Mouse (Mus musculus): Measurements from ENCODE around the gene Cntn2.

Gene Cntn2

GRCm38 (mm10) chr1:132557901-132558631 is 15.0 kb upstream of the Cntn2 start:
- DNase-seq (ENCODE audit: low spot score): no peak

GRCm38 (mm10) chr1:132543789-132544188 is 733 bp upstream of the Cntn2 start:
- DNase-seq (ENCODE audit: low spot score): no peak

- DNase-seq (ENCODE audit: low spot score): no peak
These were observed 1.0 kb downstream of the Cntn2 start for GRCm38 (mm10) chr1:132541824-132542599.

- no peak for DNase-seq (ENCODE audit: low spot score)
These were observed 1.8 kb downstream of the Cntn2 start for GRCm38 (mm10) chr1:132541171-132541823.

- DNase-seq (ENCODE audit: low spot score): no peak
These were observed 2.4 kb downstream of the Cntn2 start for GRCm38 (mm10) chr1:132540701-132541100.

- DNase-seq (ENCODE audit: low spot score): no peak
These were observed 5.3 kb downstream of the Cntn2 start for GRCm38 (mm10) chr1:132537736-132538135.

GRCm38 (mm10) chr1:132536416-132536815 is 6.6 kb downstream of the Cntn2 start:
- DNase-seq (ENCODE audit: low spot score): no peak

- DNase-seq (ENCODE audit: low spot score): no peak
These were observed 7.5 kb downstream of the Cntn2 start for GRCm38 (mm10) chr1:132535541-132535940.

GRCm38 (mm10) chr1:132533840-132534239 is 9.2 kb downstream of the Cntn2 start:
- no peak for DNase-seq (ENCODE audit: low spot score)

GRCm38 (mm10) chr1:132532521-132532920 is 10.5 kb downstream of the Cntn2 start:
- DNase-seq (ENCODE audit: low spot score): no peak

- DNase-seq (ENCODE audit: low spot score): no peak
These were observed 12.3 kb downstream of the Cntn2 start for GRCm38 (mm10) chr1:132530631-132531191.

- DNase-seq (ENCODE audit: low spot score): no peak
These were observed 14.3 kb downstream of the Cntn2 start for GRCm38 (mm10) chr1:132528647-132529334.

- no peak for DNase-seq (ENCODE audit: low spot score)
These were observed 15.0 kb downstream of the Cntn2 start for GRCm38 (mm10) chr1:132528071-132528470.

- no peak for DNase-seq (ENCODE audit: low spot score)
These were observed 17.2 kb downstream of the Cntn2 start for GRCm38 (mm10) chr1:132525832-132526231.

GRCm38 (mm10) chr1:132523920-132524319 is 19.1 kb downstream of the Cntn2 start:
- no peak for DNase-seq (ENCODE audit: low spot score)

GRCm38 (mm10) chr1:132523048-132523447 is 20.0 kb downstream of the Cntn2 start:
- DNase-seq (ENCODE audit: low spot score): no peak

GRCm38 (mm10) chr1:132520764-132521163 is 22.3 kb downstream of the Cntn2 start:
- DNase-seq (ENCODE audit: low spot score): no peak

GRCm38 (mm10) chr1:132519734-132520133 is 23.3 kb downstream of the Cntn2 start:
- no peak for DNase-seq (ENCODE audit: low spot score)

GRCm38 (mm10) chr1:132518621-132519020 is 24.4 kb downstream of the Cntn2 start:
- DNase-seq (ENCODE audit: low spot score): no peak

GRCm38 (mm10) chr1:132516776-132517175 is 26.3 kb downstream of the Cntn2 start:
- DNase-seq (ENCODE audit: low spot score): no peak

- DNase-seq (ENCODE audit: low spot score): no peak
These were observed 27.7 kb downstream of the Cntn2 start for GRCm38 (mm10) chr1:132515339-132515738.

GRCm38 (mm10) chr1:132512106-132512505 is 30.9 kb downstream of the Cntn2 start:
- no peak for DNase-seq (ENCODE audit: low spot score)
